Mouse (Mus musculus) MEL (cell line): ENCODE measurements around the gene Serinc3. TPM values are rescaled to one million over a fixed set of nuclear protein-coding genes. Genes with fewer than 3 reads are reported as not detected.

Source experiments
- DNase-seq: peaks from one replicate; pipeline ENCODE4 v3.0.0; 2011; ENCODE audit warnings: low read depth, low spot score
- H3K27ac ChIP-seq: 2 replicates; pipeline ENCODE4 v1.5.1; 2012; ENCODE audit warnings: low read depth, mild to moderate bottlenecking, control low read depth, low read length, moderate library complexity; ENCODE audit not compliant: control insufficient read depth
- H3K27me3 ChIP-seq, 2 experiments: fragments of 150-350 bp in 1 of 2; sonication (generic) in 1 of 2; 2 replicates each; pipeline ENCODE4 v1.6.1; 2012; ENCODE audit warnings: low read length in 2 of 2, mild to moderate bottlenecking in 2 of 2, improper control_type of control experiment in 1 of 2, moderate library complexity in 1 of 2; ENCODE audit not compliant: insufficient read depth in 2 of 2, control insufficient read depth in 1 of 2
- H3K36me3 ChIP-seq, 2 experiments: 2 replicates each; pipeline ENCODE4 v1.6.1; 2012 to 2014; ENCODE audit warnings: low read length in 2 of 2, improper control_type of control experiment in 1 of 2, inconsistent platforms in 1 of 2, mild to moderate bottlenecking in 1 of 2; ENCODE audit not compliant: insufficient read depth in 2 of 2, control insufficient read depth in 1 of 2
- H3K4me1 ChIP-seq, 2 experiments: fragments of 150-350 bp in 1 of 2; sonication (generic) in 1 of 2; 2 replicates each; pipeline ENCODE4 v1.6.1; 2012; ENCODE audit warnings: low read length in 2 of 2, improper control_type of control experiment in 1 of 2, mild to moderate bottlenecking in 1 of 2; ENCODE audit not compliant: insufficient read depth in 2 of 2, control insufficient read depth in 1 of 2
- H3K4me3 ChIP-seq, 2 experiments: fragments of 150-350 bp in 1 of 2; sonication (generic) in 1 of 2; 2 replicates each; pipeline ENCODE4 v1.5.1; 2012; ENCODE audit warnings: low read depth in 2 of 2, low read length in 2 of 2, mild to moderate bottlenecking in 2 of 2, moderate library complexity in 2 of 2, control low read depth in 1 of 2, improper control_type of control experiment in 1 of 2; ENCODE audit not compliant: control insufficient read depth in 1 of 2, insufficient read depth in 1 of 2
- H3K79me2 ChIP-seq: 2 replicates; pipeline ENCODE4 v1.6.1; 2012; ENCODE audit warnings: mild to moderate bottlenecking, low read length, moderate library complexity; ENCODE audit not compliant: control insufficient read depth, poor library complexity, insufficient read depth
- H3K9ac ChIP-seq: 2 replicates; pipeline ENCODE4 v1.6.1; 2012; ENCODE audit warnings: low read depth, mild to moderate bottlenecking, control low read depth, low read length, moderate library complexity; ENCODE audit not compliant: control insufficient read depth, poor library complexity, severe bottlenecking
- H3K9me3 ChIP-seq: fragments of 150-350 bp; sonication (generic); replicated peaks from 2 replicates; pipeline ENCODE4 v1.6.1; 2012; ENCODE audit warnings: mild to moderate bottlenecking, low read length, improper control_type of control experiment, moderate library complexity; ENCODE audit not compliant: insufficient read depth
- BHLHE40 ChIP-seq: IDR thresholded peaks from 2 replicates; pipeline ENCODE4 v1.6.1; 2012; ENCODE audit warnings: low read depth, mild to moderate bottlenecking, inconsistent platforms, low read length, improper control_type of control experiment, borderline replicate concordance
- ELF1 ChIP-seq: IDR thresholded peaks from 2 replicates; pipeline ENCODE4 v1.6.1; 2014; ENCODE audit warnings: low read depth, mild to moderate bottlenecking, inconsistent platforms, low read length, improper control_type of control experiment, moderate library complexity
- EP300 ChIP-seq, 2 experiments: IDR thresholded peaks; 2 replicates each; pipeline ENCODE4 v1.6.1; 2011; ENCODE audit warnings: improper control_type of control experiment in 2 of 2, low read length in 2 of 2, low read depth in 1 of 2, mild to moderate bottlenecking in 1 of 2
- ETS1 ChIP-seq: IDR thresholded peaks from 2 replicates; pipeline ENCODE4 v1.6.1; 2012; ENCODE audit warnings: low read depth, mild to moderate bottlenecking, inconsistent platforms, low read length, improper control_type of control experiment, moderate library complexity
- GABPA ChIP-seq: IDR thresholded peaks from 2 replicates; pipeline ENCODE4 v1.6.1; 2012; ENCODE audit warnings: low read depth, mild to moderate bottlenecking, inconsistent platforms, low read length, improper control_type of control experiment, moderate library complexity
- GATA1 ChIP-seq: IDR thresholded peaks from 2 replicates; pipeline ENCODE4 v1.6.1; 2011; ENCODE audit warnings: low read depth, low read length, improper control_type of control experiment
- HCFC1 ChIP-seq: IDR thresholded peaks from 2 replicates; pipeline ENCODE4 v1.6.1; 2012; ENCODE audit warnings: low read depth, mild to moderate bottlenecking, inconsistent platforms, low read length, improper control_type of control experiment, moderate library complexity
- JUND ChIP-seq: IDR thresholded peaks from 2 replicates; pipeline ENCODE4 v1.6.1; 2011; ENCODE audit warnings: low read depth, mild to moderate bottlenecking, improper control_type of control experiment, low read length
- MAX ChIP-seq: IDR thresholded peaks from 2 replicates; pipeline ENCODE4 v1.6.1; 2011; ENCODE audit warnings: low read length, improper control_type of control experiment
- MEF2A ChIP-seq: IDR thresholded peaks from 2 replicates; pipeline ENCODE4 v1.6.1; 2014; ENCODE audit warnings: low read depth, mild to moderate bottlenecking, inconsistent platforms, low read length, improper control_type of control experiment; ENCODE audit not compliant: poor library complexity, insufficient replicate concordance, severe bottlenecking; ENCODE audit errors: extremely low read depth
- RAD21 ChIP-seq: IDR thresholded peaks from 2 replicates; pipeline ENCODE4 v1.6.1; 2011; ENCODE audit warnings: mild to moderate bottlenecking, low read depth, low read length, improper control_type of control experiment
- SMC3 ChIP-seq: IDR thresholded peaks from 2 replicates; pipeline ENCODE4 v1.6.1; 2011; ENCODE audit warnings: low read depth, low read length, improper control_type of control experiment
- USF1 ChIP-seq: IDR thresholded peaks from 2 replicates; pipeline ENCODE4 v1.6.1; 2014; ENCODE audit warnings: low read depth, mild to moderate bottlenecking, inconsistent platforms, low read length, improper control_type of control experiment, moderate library complexity
- ZKSCAN1 ChIP-seq: IDR thresholded peaks from 2 replicates; pipeline ENCODE4 v1.6.1; 2012; ENCODE audit warnings: low read depth, mild to moderate bottlenecking, inconsistent platforms, low read length, improper control_type of control experiment, moderate library complexity
- ZNF384 ChIP-seq: IDR thresholded peaks from 2 replicates; pipeline ENCODE4 v1.6.1; 2012; ENCODE audit warnings: low read depth, mild to moderate bottlenecking, inconsistent platforms, low read length, improper control_type of control experiment
- polyA plus RNA-seq, 2 experiments: library from polyadenylated mRNA; stranded (reverse) in 1 of 2; unstranded in 1 of 2; fragments of >175 nt in 1 of 2; fragments of >200 nt in 1 of 2; gene quantifications; 2 replicates each; pipeline versions ENCODE4 v1.2.1 to v1.2.4; 2012; ENCODE audit warnings: low replicate concordance in 2 of 2, low read depth in 1 of 2; ENCODE audit not compliant: insufficient read length in 2 of 2, insufficient read depth in 1 of 2, missing spikeins in 1 of 2
- total RNA-seq: library from RNA; depleted of rRNA; stranded (reverse); fragments of 300-350 nt; gene quantifications from 2 replicates; pipeline ENCODE4 v1.2.3, GENCODE M21; 2012

Gene Serinc3
- total and polyA plus RNA-seq, 3 experiments = 348 to 650 (median 637) TPM

DNA sequence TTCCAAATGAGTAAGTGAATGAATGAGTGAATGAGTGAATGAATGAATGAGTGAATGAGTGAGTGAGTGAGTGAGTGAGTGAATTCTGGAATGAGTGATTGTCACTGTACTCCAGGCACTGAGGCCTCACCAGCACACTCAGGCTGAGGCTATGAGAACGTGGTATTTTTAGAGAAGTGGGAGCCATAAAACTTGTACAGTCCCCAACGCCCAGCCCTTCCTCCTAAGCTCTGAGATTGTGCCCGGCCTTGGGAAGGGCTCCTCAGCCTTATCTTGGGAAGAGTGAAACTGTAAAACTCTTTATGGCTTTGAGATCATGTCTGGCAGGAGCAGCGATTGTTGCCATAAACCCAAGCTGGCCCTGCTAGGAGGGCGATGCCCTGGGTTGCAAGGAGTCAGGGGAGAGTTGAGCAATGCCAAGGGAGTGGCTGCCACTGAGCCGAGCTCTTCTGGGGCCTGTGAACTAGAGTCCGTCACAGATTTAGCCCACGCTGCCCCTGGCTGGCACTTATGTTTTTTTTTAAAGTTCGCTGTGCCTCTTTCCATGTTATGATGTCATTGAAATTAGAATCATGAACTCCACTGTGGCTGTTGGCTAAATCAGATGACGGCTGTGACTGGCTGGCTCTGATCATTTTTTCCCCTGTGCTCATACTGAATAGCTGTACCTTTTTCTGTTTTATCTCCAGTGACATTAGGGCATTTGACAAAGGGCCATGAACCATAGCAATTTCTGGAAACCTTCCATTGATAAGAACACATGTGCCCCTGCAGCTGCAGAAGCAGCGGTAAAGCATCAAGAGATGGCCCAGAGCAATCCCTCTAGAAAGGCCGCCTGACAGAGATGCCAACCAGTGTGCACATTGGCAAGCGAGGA, 64.6 kb downstream of the Serinc3 start:
- Histone ChIP-seq H3K4me1 (no peaks in the 10 kb centered on the region), H3K79me2 (no peaks in the 10 kb centered on the region), H3K36me3 (no peaks in the 10 kb centered on the region), H3K9ac (no peak overlapping the region), H3K27me3 (peaks cover 3 to 9% of the 10 kb centered on the region in 2 experiments; a peak in 3 of 4 replicates), H3K9me3 (no peaks in the 10 kb centered on the region), H3K4me3 (no peak overlapping the region), H3K27ac (no peak overlapping the region)
- DNase-seq = no peak
- TF ChIP-seq MAX = peak; percentile 21; the same call in 1 of the 2 replicates
- peak in 1 of 2 experiments; percentile 33; a peak in 1 of 4 replicates for TF ChIP-seq EP300 (IDR thresholded peaks at IDR 0.05; ENCODE audit: low read depth in 1 of 2, low read length in 2 of 2)
- 0 out of 2 replicates have a peak, but pooled peaks have one; percentile 16 for TF ChIP-seq ETS1
- no peak for TF ChIP-seq GATA1

DNA sequence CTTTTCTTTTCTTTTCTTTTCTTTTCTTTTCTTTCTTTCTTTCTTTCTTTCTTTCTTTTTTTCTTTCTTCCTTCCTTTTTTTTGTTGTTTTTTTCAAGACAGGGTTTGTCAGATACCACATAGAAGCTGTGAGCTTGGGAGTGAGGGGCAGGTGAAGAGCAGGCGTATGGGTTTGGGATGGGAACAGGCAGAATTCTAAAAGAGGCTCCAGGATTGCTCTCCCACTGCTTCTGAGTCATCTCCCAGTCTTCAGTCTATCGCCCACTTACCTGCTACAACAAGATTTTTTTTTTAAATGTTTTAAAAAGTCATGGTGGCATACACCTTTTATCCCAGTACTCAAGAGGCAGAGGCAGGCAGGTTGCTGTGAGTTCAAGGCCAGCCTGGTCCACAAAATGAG, 66.9 kb downstream of the Serinc3 start:
- no peaks in the 10 kb centered on the region for H3K4me1 ChIP-seq
- TF ChIP-seq SMC3 = no peak
- TF ChIP-seq GABPA = no peak
- no peak for TF ChIP-seq ELF1
- TF ChIP-seq JUND = no peak
- no peak for TF ChIP-seq BHLHE40
- no peak for TF ChIP-seq HCFC1
- no peak for TF ChIP-seq MEF2A
- TF ChIP-seq ZKSCAN1 = no peak
- no peak for TF ChIP-seq ZNF384
- TF ChIP-seq RAD21 = no peak
- no peak for TF ChIP-seq USF1
- H3K36me3 ChIP-seq = no peaks in the 10 kb centered on the region
- peaks cover 8 to 12% of the 10 kb centered on the region in 2 experiments; a peak in 3 of 4 replicates for H3K27me3 ChIP-seq
- no peak overlapping the region for H3K9ac ChIP-seq
- no peaks in the 10 kb centered on the region for H3K79me2 ChIP-seq
- H3K27ac ChIP-seq = no peak overlapping the region
- DNase-seq = no peak
- H3K9me3 ChIP-seq = no peaks in the 10 kb centered on the region
- H3K4me3 ChIP-seq = no peak overlapping the region
